Mouse (Mus musculus) hindbrain, embryonic 11.5 days (tissue): Measurements from ENCODE around the gene 1700113H08Rik. TPM values are rescaled to one million over a fixed set of nuclear protein-coding genes. Genes with fewer than 3 reads are reported as not detected.

Source experiments
- ATAC-seq: fragments of 200-750 bp; cut with Nextera tagmentation; 2 replicates; pipeline ENCODE4 v1.8.0; 2017; ENCODE audit warnings: mild to moderate bottlenecking, moderate TSS enrichment, moderate library complexity; ENCODE audit not compliant: low FRiP score
- DNase-seq: peaks from one replicate; pipeline ENCODE4 v3.0.0-alpha.2; 2015; ENCODE audit warnings: low spot score
- H3K27ac ChIP-seq: fragments of 300-500 bp; sonication (generic); 2 replicates; pipeline ENCODE4 v1.5.1; 2014; ENCODE audit warnings: mild to moderate bottlenecking, low read depth, low read length
- H3K27me3 ChIP-seq: fragments of 300-500 bp; sonication (generic); 2 replicates; pipeline ENCODE4 v1.6.1; 2014; ENCODE audit warnings: mild to moderate bottlenecking, low read length, moderate library complexity, mixed read lengths; ENCODE audit not compliant: control insufficient read depth, insufficient read depth
- H3K36me3 ChIP-seq: fragments of 300-500 bp; sonication (generic); 2 replicates; pipeline ENCODE4 v1.6.1; 2014; ENCODE audit warnings: mild to moderate bottlenecking, low read length, moderate library complexity, mixed read lengths; ENCODE audit not compliant: control insufficient read depth, insufficient read depth
- H3K4me1 ChIP-seq: fragments of 300-500 bp; sonication (generic); replicated peaks from 2 replicates; pipeline ENCODE4 v1.6.1; 2014; ENCODE audit warnings: low read length, mixed read lengths; ENCODE audit not compliant: control insufficient read depth, insufficient read depth
- H3K4me2 ChIP-seq: fragments of 300-500 bp; sonication (generic); replicated peaks from 2 replicates; pipeline ENCODE4 v1.6.1; 2014; ENCODE audit warnings: mild to moderate bottlenecking, low read depth, low read length
- H3K4me3 ChIP-seq: fragments of 300-500 bp; sonication (generic); 2 replicates; pipeline ENCODE4 v1.5.1; 2014; ENCODE audit warnings: low read depth, low read length
- H3K9ac ChIP-seq: fragments of 300-500 bp; sonication (generic); 2 replicates; pipeline ENCODE4 v1.6.1; 2014; ENCODE audit warnings: low read depth, low read length
- H3K9me3 ChIP-seq: fragments of 300-500 bp; sonication (generic); 2 replicates; pipeline ENCODE4 v1.6.1; 2016; ENCODE audit warnings: low read length; ENCODE audit not compliant: control insufficient read depth
- WGBS: fragments of 180-500 bp; shearing (Covaris S2); extraction: QIAGEN DNeasy Blood & Tissue Kit; methylation state at CpG from one replicate; pipeline ENCODE4 v1.1.7; 2014; 5-methylcytosine and 5-hydroxymethylcytosine counted together
- polyA plus RNA-seq: library from polyadenylated mRNA; unstranded; fragments of >200 nt; fragmentation: Nextera tagmentation; extraction: Ambion mirVana; gene quantifications from 2 replicates; pipeline ENCODE4 v1.2.1, GENCODE M21; 2014

1700113H08Rik gene
- polyA plus RNA-seq, 1 experiment from 2014 or later = 0.42 TPM

- Histone ChIP-seq H3K27me3 (no peaks in the 10 kb centered on the region), H3K4me1 (no peaks in the 10 kb centered on the region), H3K4me3 (no peak overlapping the region), H3K4me2 (no peak overlapping the region), H3K9me3 (no peaks in the 10 kb centered on the region), H3K36me3 (no peaks in the 10 kb centered on the region), H3K9ac (no peak overlapping the region), H3K27ac (no peak overlapping the region)
- DNase-seq (peak; percentile 40), ATAC-seq (0 out of 2 replicates have a peak, but pooled peaks have one; percentile 7)
- 92% methylated on average over 10 of the region's 10 CpGs for WGBS
Observed at GRCm38 (mm10) chr10:87046931-87047468, 10.8 kb upstream of the 1700113H08Rik start.

DNA sequence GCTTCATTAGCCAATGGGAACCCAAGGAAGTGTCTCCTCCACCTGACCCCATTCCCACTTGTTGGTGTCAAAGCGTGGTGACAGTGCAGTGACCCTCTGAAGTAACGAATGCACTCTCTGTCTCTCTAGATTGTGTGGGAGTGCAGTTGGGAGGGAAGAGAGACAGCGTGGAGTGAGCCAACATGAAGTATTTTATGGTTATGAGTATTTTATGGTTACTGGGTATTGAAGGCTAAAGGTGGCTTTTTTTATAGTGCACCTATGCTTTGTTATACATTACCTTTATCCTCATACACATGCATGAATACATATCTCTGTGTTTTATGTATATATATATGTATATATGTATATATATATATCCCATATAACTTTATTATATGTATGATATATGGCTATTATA is 8.7 kb upstream of the 1700113H08Rik start:
- no peak overlapping the region for H3K4me3 ChIP-seq
- no peak overlapping the region for H3K9ac ChIP-seq
- DNase-seq (no peak), ATAC-seq (no peak)
- H3K27ac ChIP-seq = no peak overlapping the region
- no peak overlapping the region for H3K4me2 ChIP-seq
- H3K4me1 ChIP-seq = no peaks in the 10 kb centered on the region
- H3K36me3 ChIP-seq = no peaks in the 10 kb centered on the region
- 81% methylated on average over 3 of the region's 3 CpGs for WGBS
- no peaks in the 10 kb centered on the region for H3K27me3 ChIP-seq
- no peaks in the 10 kb centered on the region for H3K9me3 ChIP-seq

GRCm38 (mm10) chr10:87051714-87052113 is 6.1 kb upstream of the 1700113H08Rik start:
- 70% methylated on average over 4 of the region's 4 CpGs for WGBS
- no peak overlapping the region for H3K4me3 ChIP-seq
- no peaks in the 10 kb centered on the region for H3K9me3 ChIP-seq
- no peak overlapping the region for H3K27ac ChIP-seq
- no peak overlapping the region for H3K4me2 ChIP-seq
- no peaks in the 10 kb centered on the region for H3K27me3 ChIP-seq
- no peaks in the 10 kb centered on the region for H3K36me3 ChIP-seq
- ATAC-seq (no peak), DNase-seq (no peak)
- H3K9ac ChIP-seq = no peak overlapping the region
- no peaks in the 10 kb centered on the region for H3K4me1 ChIP-seq

DNA sequence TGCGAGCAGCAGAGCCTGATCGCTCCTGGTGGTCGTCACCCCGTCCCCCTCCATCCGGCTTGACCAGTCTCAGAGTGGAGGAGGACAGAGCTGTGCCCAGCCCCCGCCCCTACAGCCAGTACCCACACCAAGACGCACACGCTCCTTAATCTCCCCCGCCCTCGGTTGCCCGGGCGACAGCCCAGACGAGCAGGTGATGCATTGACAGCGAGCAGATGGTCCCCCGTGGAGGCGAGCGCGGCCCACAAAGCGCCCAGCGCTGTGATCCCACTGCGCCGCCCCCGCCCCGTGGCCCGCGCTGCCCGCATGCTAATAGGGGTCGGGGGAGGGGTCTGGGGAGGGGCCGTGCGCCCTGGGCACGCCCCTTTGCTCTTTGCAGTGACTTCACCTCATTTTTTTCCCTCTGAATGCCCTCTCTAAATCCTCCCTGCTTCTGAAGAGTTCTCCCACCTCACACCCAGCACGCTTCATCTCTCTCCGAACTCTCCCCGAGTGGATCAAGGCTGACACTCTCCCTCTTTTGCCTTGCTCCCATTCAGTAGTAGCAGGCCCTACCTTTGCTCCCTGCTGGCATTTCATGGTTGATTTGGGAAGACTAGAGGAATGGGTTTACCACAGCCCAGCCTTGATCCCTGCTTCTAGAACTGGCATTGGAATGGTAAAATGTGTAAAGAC is 543 bp downstream of the 1700113H08Rik start:
- H3K4me3 ChIP-seq = peak overlapping the region; percentile 39
- WGBS = under 1% methylated on average over 34 of the region's 34 CpGs
- H3K36me3 ChIP-seq = no peaks in the 10 kb centered on the region
- H3K4me2 ChIP-seq = peak overlapping the region; percentile 55
- H3K27ac ChIP-seq = peak overlapping the region; percentile 86
- H3K9ac ChIP-seq = peak overlapping the region; percentile 45
- no peaks in the 10 kb centered on the region for H3K4me1 ChIP-seq
- H3K27me3 ChIP-seq = no peaks in the 10 kb centered on the region
- ATAC-seq = peak; percentile 97
- peak; percentile 91 for DNase-seq
- no peaks in the 10 kb centered on the region for H3K9me3 ChIP-seq

GRCm38 (mm10) chr10:87058926-87059325 is 1.1 kb downstream of the 1700113H08Rik start:
- Histone ChIP-seq H3K27me3 (no peaks in the 10 kb centered on the region), H3K36me3 (no peaks in the 10 kb centered on the region), H3K4me1 (no peaks in the 10 kb centered on the region), H3K9me3 (no peaks in the 10 kb centered on the region), H3K27ac (peak overlapping the region; percentile 86), H3K4me2 (peak overlapping the region; percentile 55), H3K9ac (peak overlapping the region; percentile 45; the same call in 1 of the 2 replicates), H3K4me3 (peak overlapping the region; percentile 39)
- peak; percentile 33 for DNase-seq
- 22% methylated on average over 6 of the region's 9 CpGs for WGBS
- peak; percentile 77 for ATAC-seq

DNA sequence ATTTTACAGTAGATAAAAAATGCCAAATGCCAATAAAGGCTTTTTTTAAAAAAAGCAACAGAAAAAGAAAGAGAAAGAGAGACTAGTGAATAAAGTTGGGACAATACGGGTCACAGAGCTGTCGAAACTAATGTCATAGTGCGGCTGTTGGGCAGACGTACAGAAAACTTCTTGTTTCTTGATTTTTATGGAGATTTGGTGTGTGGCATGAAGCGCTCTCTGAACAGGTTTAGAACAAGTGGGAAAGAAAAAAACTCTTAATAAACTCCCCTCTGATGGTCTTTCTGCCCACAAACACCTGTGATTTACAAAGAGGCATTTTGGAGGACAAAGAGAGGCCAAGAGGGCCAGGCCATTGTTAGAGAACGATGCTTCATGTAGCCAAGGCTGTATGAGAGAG is 1.6 kb downstream of the 1700113H08Rik start:
- Histone ChIP-seq H3K27me3 (no peaks in the 10 kb centered on the region), H3K9me3 (no peaks in the 10 kb centered on the region), H3K27ac (no peak overlapping the region), H3K4me1 (no peaks in the 10 kb centered on the region), H3K36me3 (no peaks in the 10 kb centered on the region), H3K9ac (no peak overlapping the region), H3K4me3 (no peak overlapping the region), H3K4me2 (no peak overlapping the region)
- ATAC-seq (no peak), DNase-seq (no peak)
- 38% methylated on average over 6 of the region's 6 CpGs for WGBS

- Histone ChIP-seq H3K4me2 (no peak overlapping the region), H3K36me3 (no peaks in the 10 kb centered on the region), H3K27ac (no peak overlapping the region), H3K9ac (no peak overlapping the region), H3K27me3 (no peaks in the 10 kb centered on the region), H3K4me1 (no peaks in the 10 kb centered on the region), H3K4me3 (no peak overlapping the region), H3K9me3 (no peaks in the 10 kb centered on the region)
- no peak for DNase-seq
- no peak for ATAC-seq
- WGBS = 93% methylated on average over 6 of the region's 6 CpGs
Observed at GRCm38 (mm10) chr10:87084236-87084635, 26.4 kb downstream of the 1700113H08Rik start.

DNA sequence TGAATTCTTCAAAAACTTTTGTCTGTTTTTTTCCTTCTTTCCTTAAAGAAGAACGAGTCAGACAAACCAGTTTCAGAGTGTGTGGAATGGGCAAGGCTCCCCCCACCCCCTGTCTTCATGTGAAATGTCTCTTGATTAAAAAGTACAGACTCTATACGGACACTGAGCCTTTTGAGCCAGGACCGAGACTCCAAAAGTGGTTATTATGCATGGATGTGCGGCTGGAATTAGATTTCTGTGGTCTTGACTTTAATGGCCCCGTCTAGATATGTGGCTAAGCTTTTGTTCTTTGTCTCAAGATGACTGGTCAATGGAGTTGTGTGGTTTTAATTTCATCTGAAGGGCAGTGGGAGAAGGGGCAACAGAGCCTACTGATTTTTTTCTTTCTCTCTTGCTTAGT is 29.8 kb downstream of the 1700113H08Rik start:
- WGBS = 53% methylated on average over 5 of the region's 5 CpGs
- no peaks in the 10 kb centered on the region for H3K36me3 ChIP-seq
- H3K4me2 ChIP-seq = no peak overlapping the region
- H3K27ac ChIP-seq = no peak overlapping the region
- H3K9me3 ChIP-seq = no peaks in the 10 kb centered on the region
- no peaks in the 10 kb centered on the region for H3K4me1 ChIP-seq
- no peak for DNase-seq
- no peak for ATAC-seq
- no peak overlapping the region for H3K9ac ChIP-seq
- H3K27me3 ChIP-seq = no peaks in the 10 kb centered on the region
- no peak overlapping the region for H3K4me3 ChIP-seq

DNA sequence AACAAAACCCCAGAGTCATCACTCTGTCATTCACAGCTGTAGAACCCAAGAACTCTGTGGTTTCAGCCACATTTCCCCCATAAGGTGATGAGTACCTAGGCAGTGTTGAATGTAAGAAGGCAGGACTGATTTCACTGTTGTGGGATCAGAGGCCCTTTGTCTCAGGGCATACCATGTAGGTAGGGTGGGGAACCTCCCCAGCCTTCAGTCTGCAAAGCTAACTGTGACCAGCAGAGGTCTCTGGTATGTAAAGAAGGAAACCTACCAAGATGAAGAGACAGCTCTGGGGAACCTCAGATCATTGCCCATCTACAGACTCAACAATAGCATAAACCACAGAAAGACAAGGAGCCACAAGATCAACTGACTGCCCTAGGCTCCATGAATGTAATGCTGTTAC is 36.4 kb downstream of the 1700113H08Rik start:
- peak; percentile 57 for DNase-seq

More for the DNA sequence above, 36.4 kb downstream of the 1700113H08Rik start:
- no peak overlapping the region for H3K27ac ChIP-seq
- no peak overlapping the region for H3K9ac ChIP-seq
- no peaks in the 10 kb centered on the region for H3K36me3 ChIP-seq
- no peak overlapping the region for H3K4me3 ChIP-seq
- ATAC-seq = peak; percentile 56
- H3K27me3 ChIP-seq = peaks cover 3% of the 10 kb centered on the region; the same call in 1 of the 2 replicates
- H3K4me1 ChIP-seq = no peaks in the 10 kb centered on the region
- H3K4me2 ChIP-seq = no peak overlapping the region
- no peaks in the 10 kb centered on the region for H3K9me3 ChIP-seq
